In the genomic region with DNA sequence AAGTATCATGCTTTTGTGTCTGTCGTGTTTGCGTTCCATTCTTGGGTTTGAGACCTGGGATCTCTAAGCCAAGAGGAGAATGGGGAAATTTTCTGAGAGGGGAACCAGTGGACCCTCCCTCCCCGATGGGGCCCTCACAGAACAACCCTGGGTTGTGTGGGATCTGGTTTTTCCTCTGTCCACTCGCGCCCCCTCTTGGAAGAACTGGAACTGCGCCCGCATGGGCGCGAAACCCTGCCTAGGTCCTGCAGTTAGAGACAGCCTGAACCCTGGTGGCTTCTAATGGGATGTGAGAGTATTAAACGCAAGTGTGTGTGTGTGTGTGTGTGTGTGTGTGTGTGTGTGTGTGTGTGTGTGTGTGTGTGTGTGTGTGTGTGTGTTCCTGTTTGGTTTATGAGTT, we compare ENCODE assay signal across 8 mouse cellular contexts. TPM values are rescaled to one million over a fixed set of nuclear protein-coding genes. Genes with fewer than 3 reads are reported as not detected.
A peak's percentile ranks its signal among the peaks of the same experiment; 100 is the strongest.
DNase-seq lines count a peak whose midpoint lies in the region; ATAC-seq lines count a peak whose summit lies in the region.

No protein-coding gene starts in this region.

- DNase-seq in heart, adult 11 months = peak; percentile 98
- DNase-seq in heart, adult 8-10 months (ENCODE audit: low spot score) = no peak
- peak; percentile 81 to 94 for DNase-seq in adrenal gland, adult (ENCODE audit: inconsistent age in 2 of 2, low spot score in 1 of 2)
- peak; percentile 84 for DNase-seq in liver
- peak; percentile 72 for DNase-seq in urinary bladder, postnatal 25 days (ENCODE audit: low spot score)

- no peak overlapping the region for H3K4me2 ChIP-seq in forebrain, embryonic 12.5 days
- no peak overlapping the region for H3K4me2 ChIP-seq in hindbrain, embryonic 13.5 days

- 21% methylated on average over 10 of the region's 10 CpGs for WGBS in forebrain, embryonic 12.5 days
- WGBS in hindbrain, embryonic 13.5 days = 21% methylated on average over 10 of the region's 10 CpGs

- H3K27me3 ChIP-seq in forebrain, embryonic 12.5 days = peaks cover 26% of the 10 kb centered on the region
- no peaks in the 10 kb centered on the region for H3K27me3 ChIP-seq in hindbrain, embryonic 13.5 days

- no peak overlapping the region for H3K4me3 ChIP-seq in forebrain, embryonic 12.5 days (replicated peaks)
- H3K4me3 ChIP-seq in hindbrain, embryonic 13.5 days = no peak overlapping the region

- ATAC-seq in forebrain, embryonic 12.5 days (ENCODE audit: low FRiP score) = peak; percentile 74
- no peak for ATAC-seq in hindbrain, embryonic 13.5 days (ENCODE audit: low FRiP score)
- ATAC-seq in monocyte, adult 5-6 weeks (replicated peaks; ENCODE audit: insufficient number of reproducible peaks, low FRiP score, low TSS enrichment, poor library complexity, severe bottlenecking) = peak; percentile 16; the same call in 1 of the 2 replicates

- no peaks in the 10 kb centered on the region for H3K9me3 ChIP-seq in forebrain, embryonic 12.5 days
- no peaks in the 10 kb centered on the region for H3K9me3 ChIP-seq in hindbrain, embryonic 13.5 days

- no peaks in the 10 kb centered on the region for H3K36me3 ChIP-seq in forebrain, embryonic 12.5 days (replicated peaks)
- H3K36me3 ChIP-seq in hindbrain, embryonic 13.5 days = no peaks in the 10 kb centered on the region

- H3K4me1 ChIP-seq in forebrain, embryonic 12.5 days = peaks cover 35% of the 10 kb centered on the region
- peaks cover 43% of the 10 kb centered on the region for H3K4me1 ChIP-seq in hindbrain, embryonic 13.5 days (replicated peaks)

- H3K9ac ChIP-seq in forebrain, embryonic 12.5 days = no peak overlapping the region
- no peak overlapping the region for H3K9ac ChIP-seq in hindbrain, embryonic 13.5 days

- 0 out of 2 replicates have a peak overlapping the region, but pooled peaks have one; percentile 1 for H3K27ac ChIP-seq in forebrain, embryonic 12.5 days
- H3K27ac ChIP-seq in hindbrain, embryonic 13.5 days = peak overlapping the region; percentile 62; the same call in 1 of the 2 replicates

RNA-seq across cellular contexts. Expression of a gene that starts 6.4 kb away (rescaled TPM):
- total RNA-seq in heart, adult 8-10 months (2022) = 10 to 100 TPM; 43.3 to 63.6 (median 58.4) TPM
- polyA plus RNA-seq in forebrain, embryonic 12.5 days (2016; fragmentation: Nextera tagmentation; extraction: Ambion mirVana) = 37.9 and 48.5 TPM in 2 replicates
- polyA plus RNA-seq in hindbrain, embryonic 13.5 days (2015; fragmentation: Nextera tagmentation; extraction: Ambion mirVana) = 68.7 and 87.0 TPM in 2 replicates
- 3.7 to 18.6 TPM (median 15.7 TPM) in 3 replicates for total RNA-seq in monocyte, adult 5-6 weeks (2017)

RNA-seq across cellular contexts. Expression of a gene that starts 11.5 kb away (rescaled TPM):
- total RNA-seq in heart, adult 8-10 months (2022) = 10 to 100 TPM; 10.3 to 16.2 (median 12.4) TPM
- polyA plus RNA-seq in forebrain, embryonic 12.5 days (2016; fragmentation: Nextera tagmentation; extraction: Ambion mirVana) = 3.1 and 3.6 TPM in 2 replicates
- polyA plus RNA-seq in hindbrain, embryonic 13.5 days (2015; fragmentation: Nextera tagmentation; extraction: Ambion mirVana) = 4.6 and 5.4 TPM in 2 replicates
- not detected in 3 replicates for total RNA-seq in monocyte, adult 5-6 weeks (2017)

RNA-seq across cellular contexts. Expression of a gene that starts 55.6 kb away (rescaled TPM):
- 10 to 100 TPM; 15.0 to 19.6 (median 16.6) TPM for total RNA-seq in heart, adult 8-10 months (2022)
- polyA plus RNA-seq in forebrain, embryonic 12.5 days (2016; fragmentation: Nextera tagmentation; extraction: Ambion mirVana) = 39.5 and 41.2 TPM in 2 replicates
- 39.4 and 47.2 TPM in 2 replicates for polyA plus RNA-seq in hindbrain, embryonic 13.5 days (2015; fragmentation: Nextera tagmentation; extraction: Ambion mirVana)
- 10.0 to 12.9 TPM (median 10.6 TPM) in 3 replicates for total RNA-seq in monocyte, adult 5-6 weeks (2017)

Comparison
In these comparisons a context has a peak if more than half of its experiments do, and no peak if none do; other contexts are left out.
1. RNA of a gene that starts 11.5 kb away (total RNA-seq): 10.3 to 16.2 TPM in heart, adult 8-10 months; not detected in monocyte, adult 5-6 weeks; every median in the first group is over 10 times any median in the second.